Mouse (Mus musculus) embryonic fibroblast, embryonic 13.5 days (primary cell): ENCODE data around the gene Pdcd6.

ENCODE experiments used
- CTCF ChIP-seq: IDR thresholded peaks from 2 replicates; pipeline ENCODE4 v1.5.1; 2011; ENCODE audit warnings: mild to moderate bottlenecking, control low read depth, low read length, moderate library complexity, borderline replicate concordance; ENCODE audit not compliant: insufficient read depth
- POLR2A ChIP-seq: IDR thresholded peaks from 2 replicates; pipeline ENCODE4 v1.6.1; 2011; ENCODE audit warnings: low read depth, mild to moderate bottlenecking, control low read depth, low read length, moderate library complexity

- TF ChIP-seq POLR2A (no peak), CTCF (no peak)
Measured at GRCm38 (mm10) chr13:74356491-74356890, 39.1 kb upstream of the Pdcd6 start.
